Mouse (Mus musculus) midbrain, embryonic 16.5 days (tissue): ENCODE data around the gene Slc6a5. TPM values are rescaled to one million over a fixed set of nuclear protein-coding genes. Genes with fewer than 3 reads are reported as not detected.

Experiments used
- ATAC-seq: fragments of 200-750 bp; cut with Nextera tagmentation; 2 replicates; pipeline ENCODE4 v1.8.0; 2017; ENCODE audit warnings: moderate TSS enrichment
- H3K27ac ChIP-seq: fragments of 300-500 bp; sonication (generic); 2 replicates; pipeline ENCODE4 v1.5.1; 2014; ENCODE audit warnings: mild to moderate bottlenecking, low read length, mixed read lengths
- H3K27me3 ChIP-seq: fragments of 300-500 bp; sonication (generic); 2 replicates; pipeline ENCODE4 v1.6.1; 2014; ENCODE audit warnings: low read depth, low read length, mixed read lengths; ENCODE audit not compliant: control insufficient read depth, insufficient read depth
- H3K36me3 ChIP-seq: fragments of 300-500 bp; sonication (generic); 2 replicates; pipeline ENCODE4 v1.6.1; 2014; ENCODE audit warnings: mild to moderate bottlenecking, low read length, moderate library complexity, mixed read lengths; ENCODE audit not compliant: control insufficient read depth, insufficient read depth
- H3K4me1 ChIP-seq: fragments of 300-500 bp; sonication (generic); 2 replicates; pipeline ENCODE4 v1.6.1; 2014; ENCODE audit warnings: mild to moderate bottlenecking, low read length, mixed read lengths; ENCODE audit not compliant: control insufficient read depth, insufficient read depth
- H3K4me2 ChIP-seq: fragments of 300-500 bp; sonication (generic); 2 replicates; pipeline ENCODE4 v1.6.1; 2014; ENCODE audit warnings: mild to moderate bottlenecking, low read length, mixed read lengths
- H3K4me3 ChIP-seq: fragments of 300-500 bp; sonication (generic); 2 replicates; pipeline ENCODE4 v1.5.1; 2014; ENCODE audit warnings: low read depth, mild to moderate bottlenecking, low read length, moderate library complexity, mixed read lengths
- H3K9ac ChIP-seq: fragments of 300-500 bp; sonication (generic); 2 replicates; pipeline ENCODE4 v1.6.1; 2014; ENCODE audit warnings: low read depth, low read length, mixed read lengths
- H3K9me3 ChIP-seq: fragments of 300-500 bp; sonication (generic); replicated peaks from 2 replicates; pipeline ENCODE4 v1.6.1; 2014; ENCODE audit warnings: mild to moderate bottlenecking, low read length, mixed read lengths; ENCODE audit not compliant: control insufficient read depth, poor library complexity, severe bottlenecking
- WGBS: fragments of 180-500 bp; shearing (Covaris S2); extraction: QIAGEN DNeasy Blood & Tissue Kit; methylation state at CpG from one replicate; pipeline ENCODE4 v1.1.7; 2014; 5-methylcytosine and 5-hydroxymethylcytosine counted together
- polyA plus RNA-seq: library from polyadenylated mRNA; unstranded; fragments of >200 nt; fragmentation: Nextera tagmentation; extraction: Ambion mirVana; gene quantifications from 2 replicates; pipeline ENCODE4 v1.2.1, GENCODE M21; 2015

Slc6a5 gene
- polyA plus RNA-seq, 1 experiment from 2014 or later, result 0.40 TPM

DNA sequence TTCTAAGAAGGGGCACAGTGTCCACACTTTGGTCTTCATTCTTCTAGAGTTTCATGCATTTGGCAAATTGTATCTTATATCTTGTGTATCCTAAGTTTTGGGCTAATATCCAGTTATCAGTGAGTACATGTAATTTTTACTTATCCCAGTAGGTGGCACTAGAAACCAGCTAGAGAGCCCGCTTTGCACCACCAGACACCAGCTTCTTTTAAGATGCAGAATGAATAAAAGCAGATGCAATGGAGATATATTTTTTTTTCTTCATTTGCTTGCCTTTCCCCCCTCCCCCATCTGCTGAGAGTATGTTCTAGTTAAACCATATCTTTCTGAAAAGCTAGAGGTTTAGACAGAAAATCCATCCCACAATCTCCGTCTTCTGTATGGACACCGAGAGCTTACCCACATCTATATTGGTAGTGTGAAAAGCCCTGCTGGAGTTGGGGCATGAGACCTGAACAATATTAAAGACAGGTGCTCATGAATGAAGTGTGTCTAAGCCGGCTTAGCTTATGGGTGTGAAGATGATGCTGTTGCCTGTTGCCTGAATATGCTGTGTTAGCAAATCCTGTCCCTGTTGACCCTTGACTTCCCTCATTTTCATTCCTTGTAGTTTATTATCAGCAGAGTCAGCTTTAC lies 43.7 kb downstream of the Slc6a5 start:
- peak; percentile 52; the same call in 1 of the 2 replicates for ATAC-seq
- Histone ChIP-seq H3K27me3 (no peaks in the 10 kb centered on the region), H3K36me3 (no peaks in the 10 kb centered on the region), H3K9me3 (no peaks in the 10 kb centered on the region), H3K9ac (no peak overlapping the region), H3K4me2 (no peak overlapping the region), H3K27ac (no peak overlapping the region), H3K4me3 (no peak overlapping the region), H3K4me1 (0 out of 2 replicates have a peak, but pooled peaks cover 3% of the 10 kb centered on the region)
- 33% methylated on average over 4 of the region's 4 CpGs for WGBS

DNA sequence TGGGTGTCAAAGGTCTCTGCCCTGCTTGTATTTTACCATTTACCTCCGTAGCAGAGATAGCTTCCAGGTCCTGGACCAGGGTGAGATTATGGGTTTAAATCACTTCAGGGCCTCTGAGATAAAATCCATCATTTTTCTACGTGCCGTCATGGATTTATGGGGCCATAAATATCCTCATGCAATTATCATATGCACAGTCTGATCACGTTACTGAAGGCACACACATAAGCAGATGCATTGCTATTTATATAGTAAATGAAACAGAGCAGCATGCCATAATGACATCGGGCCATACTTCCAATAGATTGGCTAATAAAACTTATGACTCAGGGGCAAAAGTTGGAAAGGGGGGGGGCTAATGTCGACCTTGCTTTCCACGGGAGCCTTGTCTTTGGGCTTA lies 44.9 kb downstream of the Slc6a5 start:
- no peaks in the 10 kb centered on the region for H3K9me3 ChIP-seq
- no peak overlapping the region for H3K27ac ChIP-seq
- H3K4me3 ChIP-seq, result no peak overlapping the region
- H3K9ac ChIP-seq, result no peak overlapping the region
- H3K4me2 ChIP-seq, result no peak overlapping the region
- WGBS, result 74% methylated on average over 7 of the region's 7 CpGs
- H3K27me3 ChIP-seq, result no peaks in the 10 kb centered on the region
- no peaks in the 10 kb centered on the region for H3K36me3 ChIP-seq
- 0 out of 2 replicates have a peak, but pooled peaks cover 3% of the 10 kb centered on the region for H3K4me1 ChIP-seq
- no peak for ATAC-seq

DNA sequence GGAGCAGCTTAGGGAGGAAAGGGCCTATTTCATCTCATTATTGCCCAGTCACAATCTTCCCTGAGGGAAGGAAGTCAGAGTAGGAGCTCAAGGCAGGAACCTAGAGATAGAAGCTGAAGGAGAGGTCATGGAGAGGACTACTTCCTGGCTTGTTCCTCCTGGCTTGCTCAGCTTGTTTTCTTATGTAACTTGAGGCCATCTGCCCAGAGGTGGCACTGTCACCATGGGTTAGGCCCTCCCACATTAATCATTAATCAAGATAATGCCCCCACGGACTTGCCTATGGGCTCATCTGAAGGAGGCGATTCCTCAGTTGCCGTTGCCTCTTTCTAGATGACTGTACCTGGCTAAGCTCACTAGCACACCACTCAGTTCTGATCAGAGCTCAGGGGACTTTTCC lies 47.2 kb downstream of the Slc6a5 start:
- Histone ChIP-seq H3K27ac (no peak overlapping the region), H3K4me2 (no peak overlapping the region), H3K9ac (no peak overlapping the region), H3K27me3 (no peaks in the 10 kb centered on the region), H3K9me3 (no peaks in the 10 kb centered on the region), H3K4me3 (no peak overlapping the region), H3K4me1 (0 out of 2 replicates have a peak, but pooled peaks cover 3% of the 10 kb centered on the region), H3K36me3 (no peaks in the 10 kb centered on the region)
- no peak for ATAC-seq
- WGBS, result 88% methylated on average over 3 of the region's 3 CpGs

DNA sequence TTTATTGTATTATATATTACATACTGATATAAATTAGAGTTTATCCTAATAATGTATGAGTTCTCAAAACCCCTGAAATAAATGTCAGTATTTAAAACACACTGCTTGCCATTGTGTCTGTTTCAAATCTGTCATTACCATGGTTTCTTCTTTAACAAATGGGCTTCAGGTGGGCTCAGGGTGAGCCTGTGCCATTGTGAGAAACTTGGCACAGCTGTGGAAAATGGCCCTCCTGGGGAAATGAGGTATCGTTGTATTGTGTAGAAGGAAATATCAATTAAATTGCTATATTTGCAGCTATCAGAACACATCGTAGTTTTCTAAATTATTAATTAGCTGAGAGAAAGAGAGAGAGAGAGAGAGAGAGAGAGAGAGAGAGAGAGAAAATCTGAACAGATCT lies 53.8 kb downstream of the Slc6a5 start:
- WGBS, result 65% methylated on average over 2 of the region's 2 CpGs
- H3K36me3 ChIP-seq, result no peaks in the 10 kb centered on the region
- H3K27me3 ChIP-seq, result no peaks in the 10 kb centered on the region
- H3K4me2 ChIP-seq, result no peak overlapping the region
- no peak overlapping the region for H3K9ac ChIP-seq
- ATAC-seq, result no peak
- no peak overlapping the region for H3K4me3 ChIP-seq
- no peaks in the 10 kb centered on the region for H3K4me1 ChIP-seq
- no peak overlapping the region for H3K27ac ChIP-seq
- no peaks in the 10 kb centered on the region for H3K9me3 ChIP-seq

GRCm38 (mm10) chr7:49969516-49969915 lies 59.6 kb downstream of the Slc6a5 start:
- no peaks in the 10 kb centered on the region for H3K9me3 ChIP-seq
- 26% methylated on average over 4 of the region's 4 CpGs for WGBS
- H3K4me1 ChIP-seq, result peaks cover 3% of the 10 kb centered on the region; the same call in 1 of the 2 replicates
- peaks cover 8% of the 10 kb centered on the region; the same call in 1 of the 2 replicates for H3K27me3 ChIP-seq
- no peaks in the 10 kb centered on the region for H3K36me3 ChIP-seq
- no peak overlapping the region for H3K4me2 ChIP-seq
- H3K4me3 ChIP-seq, result no peak overlapping the region
- no peak overlapping the region for H3K27ac ChIP-seq
- no peak for ATAC-seq
- no peak overlapping the region for H3K9ac ChIP-seq

- H3K9me3 ChIP-seq, result no peaks in the 10 kb centered on the region
- peak; percentile 81 for ATAC-seq
- H3K9ac ChIP-seq, result peak within 1 kb of the TSS; percentile 77
- H3K4me1 ChIP-seq, result peaks cover 10% of the 10 kb centered on the region; the same call in 1 of the 2 replicates
- peak within 1 kb of the TSS; percentile 71 for H3K4me3 ChIP-seq
- H3K4me2 ChIP-seq, result peak within 1 kb of the TSS; percentile 86
- WGBS, result under 1% methylated on average over 37 of the region's 52 CpGs
- H3K27me3 ChIP-seq, result peaks cover 24% of the 10 kb centered on the region; the same call in 1 of the 2 replicates
- H3K36me3 ChIP-seq, result no peaks in the 10 kb centered on the region
- peak within 1 kb of the TSS; percentile 71 for H3K27ac ChIP-seq
Measured at GRCm38 (mm10) chr7:49974841-49975440, 65.0 kb downstream of the Slc6a5 start, which contains the start of gene Nell1. Nell1 (plus strand) TSS chr7:49974864.

DNA sequence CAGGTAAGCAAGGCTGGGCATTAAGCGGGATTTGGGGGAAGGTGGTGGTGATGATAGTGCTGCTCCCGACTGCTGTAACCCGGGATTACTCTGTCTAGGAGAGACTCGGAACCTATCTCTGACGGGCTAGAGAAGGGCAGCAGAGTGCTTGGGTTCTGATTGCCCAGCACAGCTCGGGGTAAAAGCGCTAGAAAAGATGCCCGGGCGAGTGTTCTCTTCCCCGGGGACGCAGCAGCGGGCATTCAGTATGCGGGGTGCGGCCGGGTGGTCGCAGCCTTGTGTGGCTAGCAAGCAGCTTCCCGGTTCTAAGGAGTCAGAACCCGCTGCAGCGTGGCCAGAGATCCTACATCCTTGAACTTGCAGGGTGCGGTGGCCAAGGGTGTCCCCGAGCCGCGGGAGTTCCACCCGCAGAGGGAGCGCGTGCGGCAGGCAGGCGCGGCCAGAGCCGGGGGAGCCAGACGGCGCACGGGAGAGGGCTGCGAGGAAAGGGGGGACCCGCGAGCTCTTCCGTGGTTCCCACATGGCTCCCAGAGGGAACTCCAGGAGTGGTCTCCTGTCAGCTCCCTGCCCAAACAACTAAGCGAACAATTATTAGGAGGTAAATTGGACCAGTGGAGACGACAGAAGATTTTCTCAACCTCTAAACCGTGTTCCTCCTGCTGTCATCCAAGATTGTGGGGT lies 65.6 kb downstream of the Slc6a5 start:
- H3K4me3 ChIP-seq, result peak overlapping the region; percentile 71
- H3K27me3 ChIP-seq, result peaks cover 24% of the 10 kb centered on the region; the same call in 1 of the 2 replicates
- H3K9ac ChIP-seq, result peak overlapping the region; percentile 77
- H3K4me2 ChIP-seq, result peak overlapping the region; percentile 86
- no peaks in the 10 kb centered on the region for H3K36me3 ChIP-seq
- no peaks in the 10 kb centered on the region for H3K9me3 ChIP-seq
- peaks cover 10% of the 10 kb centered on the region; the same call in 1 of the 2 replicates for H3K4me1 ChIP-seq
- peak overlapping the region; percentile 71 for H3K27ac ChIP-seq
- peak; percentile 77 for ATAC-seq
- WGBS, result under 1% methylated on average over 40 of the region's 40 CpGs

- ATAC-seq, result peak; percentile 40
- Histone ChIP-seq H3K9me3 (no peaks in the 10 kb centered on the region), H3K4me1 (no peaks in the 10 kb centered on the region), H3K27ac (no peak overlapping the region), H3K4me2 (no peak overlapping the region), H3K36me3 (no peaks in the 10 kb centered on the region), H3K27me3 (peaks cover 12% of the 10 kb centered on the region; the same call in 1 of the 2 replicates), H3K4me3 (no peak overlapping the region), H3K9ac (no peak overlapping the region)
- WGBS, result 8% methylated on average over 9 of the region's 9 CpGs
Measured at GRCm38 (mm10) chr7:49981511-49982227, 71.7 kb downstream of the Slc6a5 start.
